Mouse (Mus musculus) cerebellum, postnatal 4 days (tissue): ENCODE data around the gene Nckap1.
"Not testable (repeated sequence)": the region's sequence is repeated elsewhere in the genome, so short reads cannot be mapped to it uniquely, and the experiment has no call there.

Experiments
- DNase-seq, 2 experiments: peaks; one replicate each; pipeline ENCODE4 v3.0.0; 2022; ENCODE audit warnings: low spot score in 2 of 2, mixed read lengths in 1 of 2

Nckap1 gene

GRCm38 (mm10) chr2:80560773-80561172 is 20.4 kb downstream of the Nckap1 start:
- no peak for DNase-seq

DNA sequence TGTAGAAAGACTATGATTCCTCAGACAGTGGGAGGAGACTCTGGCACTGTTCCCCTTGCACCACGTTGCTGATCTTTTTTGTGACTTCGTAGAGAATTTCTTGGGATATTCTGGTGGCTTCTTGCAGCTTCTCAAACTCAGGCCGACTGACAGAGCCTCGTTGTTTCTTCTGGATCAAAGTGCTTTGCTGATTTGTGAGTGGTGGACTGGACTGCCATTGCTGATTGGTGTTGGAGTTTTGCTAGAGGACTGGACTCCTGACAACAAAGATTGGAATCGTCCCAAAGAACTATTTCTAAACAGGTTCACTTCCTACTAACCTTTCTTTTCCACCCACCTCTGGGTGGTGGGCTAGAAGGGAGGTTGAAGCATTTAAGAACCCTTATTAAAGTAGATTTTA is 21.5 kb downstream of the Nckap1 start:
- DNase-seq, result no peak

DNA sequence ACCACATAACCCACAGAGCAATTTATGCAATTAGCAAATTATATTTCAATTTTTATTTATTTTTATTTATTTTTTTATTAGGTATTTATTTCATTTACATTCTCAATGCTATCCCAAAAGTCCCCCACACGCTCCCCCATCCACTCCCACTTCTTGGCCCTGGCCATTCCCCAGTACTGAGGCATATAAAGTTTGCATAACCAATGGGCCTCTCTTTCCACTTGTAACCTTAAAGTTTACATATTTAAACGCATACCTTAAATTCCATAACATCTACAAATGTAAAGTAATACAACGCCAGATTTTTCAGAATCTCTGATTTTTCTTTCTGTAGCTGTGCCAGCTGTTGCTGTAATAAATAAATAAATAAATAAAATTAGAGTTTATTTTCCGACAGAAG is 26.7 kb downstream of the Nckap1 start:
- DNase-seq, result no peak

GRCm38 (mm10) chr2:80549704-80550103 is 31.5 kb downstream of the Nckap1 start:
- no peak for DNase-seq

DNA sequence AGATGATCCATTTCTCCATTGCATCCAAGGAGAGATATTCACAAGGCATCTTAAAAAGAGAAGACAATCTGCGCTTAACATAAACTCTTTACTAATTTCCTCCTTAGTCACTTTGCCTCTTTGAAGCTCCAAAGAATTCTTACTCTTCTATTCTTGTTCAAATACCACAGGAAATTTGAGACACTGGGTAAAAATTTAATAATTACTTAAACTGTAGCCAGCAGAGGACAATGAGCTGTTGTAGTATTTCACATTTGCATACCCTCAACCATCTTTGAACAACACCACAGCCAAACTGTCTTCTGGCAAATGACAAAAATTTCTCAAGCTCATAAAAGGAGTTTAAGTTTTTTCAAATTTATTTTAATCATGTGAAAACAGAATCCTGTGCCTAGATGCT is 33.3 kb downstream of the Nckap1 start:
- no peak for DNase-seq

DNA sequence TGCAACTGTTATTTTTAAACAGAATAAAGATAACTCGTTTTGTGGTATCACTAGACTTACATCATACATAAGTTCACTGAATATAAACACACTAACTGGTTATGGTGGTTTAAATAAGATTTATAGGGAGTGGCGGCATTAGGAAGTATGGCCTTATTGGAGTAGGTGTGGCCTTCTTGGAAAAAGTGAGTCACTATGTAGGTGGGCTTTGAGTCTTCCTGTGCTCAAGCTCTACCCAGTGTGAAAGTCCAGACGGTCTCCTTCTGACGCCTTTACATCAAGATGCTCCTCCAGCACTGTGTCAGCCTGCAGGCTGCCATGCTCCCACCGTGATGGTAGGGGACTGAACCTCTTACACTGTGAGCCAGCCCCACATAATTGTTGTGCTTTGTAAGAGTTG is 38.4 kb downstream of the Nckap1 start:
- no peak for DNase-seq

GRCm38 (mm10) chr2:80537156-80537555 is 44.0 kb downstream of the Nckap1 start:
- no peak for DNase-seq

DNA sequence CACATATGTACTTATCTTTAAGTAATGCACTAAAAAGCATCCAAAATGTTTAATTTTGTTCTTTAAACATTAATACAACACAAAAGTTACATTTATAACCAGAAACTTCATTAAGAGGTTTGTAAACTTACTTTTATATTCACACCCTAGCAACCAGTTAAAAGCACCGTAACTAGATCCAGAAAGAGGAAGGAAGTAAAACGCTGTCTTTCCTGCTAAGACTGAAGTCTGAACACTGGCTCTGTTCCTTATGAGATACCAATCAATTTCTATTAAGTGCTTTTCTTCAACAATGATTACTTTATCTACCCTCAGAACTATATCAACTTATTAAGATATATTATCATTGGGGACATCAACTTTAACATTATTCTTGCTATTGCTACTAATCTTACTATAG is 44.6 kb downstream of the Nckap1 start:
- no peak for DNase-seq

DNA sequence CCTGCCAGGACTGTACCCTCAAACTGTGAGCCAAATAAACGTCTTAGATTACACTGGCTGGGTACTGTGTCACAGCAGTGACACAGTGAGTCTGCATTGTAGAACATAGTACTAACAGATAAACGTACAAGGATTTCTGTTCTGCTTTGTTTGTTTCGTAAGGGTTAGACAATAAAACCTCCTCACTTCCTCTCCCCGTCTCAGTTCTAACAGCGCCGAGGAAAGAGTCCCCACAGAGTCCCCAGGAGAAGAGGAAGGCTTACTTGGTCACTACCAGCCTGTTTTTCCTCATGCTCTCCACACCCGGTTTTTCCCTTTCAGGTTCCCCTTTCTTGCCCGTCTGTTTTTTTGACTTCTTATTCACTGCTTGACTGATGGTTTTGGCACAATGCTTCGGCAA is 56.9 kb downstream of the Nckap1 start:
- DNase-seq, result no peak

GRCm38 (mm10) chr2:80506051-80506802 is 75.0 kb downstream of the Nckap1 start:
- DNase-seq, result no peak

GRCm38 (mm10) chr2:80502132-80502531 is 79.0 kb downstream of the Nckap1 start:
- DNase-seq, result no peak

DNA sequence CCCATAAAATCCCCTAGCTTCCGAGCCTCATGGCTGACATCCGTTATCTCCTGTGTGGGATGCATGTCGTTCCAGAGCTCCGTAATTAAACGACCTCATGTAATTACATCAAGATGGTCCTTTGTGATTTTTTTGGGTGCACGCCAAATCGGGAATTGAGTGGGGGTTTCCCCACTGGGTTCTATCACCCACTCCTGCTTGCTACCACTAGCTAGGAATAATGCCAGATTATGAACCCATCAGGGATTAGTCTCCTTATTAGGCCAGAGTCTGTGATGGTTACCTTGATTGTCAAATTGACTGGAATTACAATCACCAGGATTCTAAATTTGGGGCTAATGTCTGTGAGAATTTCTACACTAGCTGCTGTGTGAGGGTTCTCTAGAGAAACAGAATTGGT is 85.9 kb downstream of the Nckap1 start:
- DNase-seq, result not testable (repeated sequence)

GRCm38 (mm10) chr2:80486851-80487250 is 94.3 kb downstream of the Nckap1 start:
- no peak for DNase-seq

- no peak for DNase-seq
Measured at GRCm38 (mm10) chr2:80484951-80485350, 96.2 kb downstream of the Nckap1 start.

- no peak for DNase-seq
Measured at GRCm38 (mm10) chr2:80475831-80476230, 105.3 kb downstream of the Nckap1 start.

DNA sequence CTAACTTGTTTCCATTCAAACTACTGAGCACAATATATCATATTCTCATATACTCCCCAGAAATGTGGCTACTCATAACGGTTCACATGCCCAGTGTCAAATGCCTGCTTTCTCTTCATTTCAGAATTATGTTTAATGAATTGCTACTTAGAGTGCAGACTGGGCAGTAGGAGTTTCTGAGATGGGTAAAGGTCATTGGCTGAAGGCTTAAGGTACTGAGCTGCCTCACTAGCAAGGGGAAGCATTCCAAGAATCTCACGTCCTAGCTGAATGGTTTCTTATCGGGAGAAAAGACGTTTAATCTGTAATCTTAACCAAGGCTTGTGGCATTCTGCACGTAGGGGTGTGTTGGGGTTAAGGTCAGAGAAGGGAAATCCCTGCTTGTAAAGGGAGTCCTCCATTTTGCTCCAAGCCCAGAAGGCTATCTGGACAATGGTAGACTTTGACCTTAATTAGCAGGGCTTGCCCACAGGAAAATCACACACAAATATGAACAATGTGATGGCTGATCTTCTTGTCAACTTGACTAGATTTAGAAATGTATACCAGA is 106.9 kb downstream of the Nckap1 start:
- DNase-seq, result no peak

GRCm38 (mm10) chr2:80465991-80466821 is 115.0 kb downstream of the Nckap1 start:
- DNase-seq, result no peak

GRCm38 (mm10) chr2:80461827-80462226 is 119.4 kb downstream of the Nckap1 start:
- DNase-seq, result no peak
